Comparison of ENCODE assay signal across 8 mouse cellular contexts in genomic region chr9:75313832-75314516, GRCm38 (mm10). TPM values are rescaled to one million over a fixed set of nuclear protein-coding genes. Genes with fewer than 3 reads are reported as not detected.
A peak's percentile ranks its signal among the peaks of the same experiment; 100 is the strongest.
DNase-seq lines count a peak whose midpoint lies in the region; ATAC-seq and TF ChIP-seq lines count a peak whose summit lies in the region.

No protein-coding gene starts in this region.

- H3K27me3 ChIP-seq in embryonic facial prominence, embryonic 14.5 days (replicated peaks; ENCODE audit: control insufficient read depth, insufficient read depth, low read length), result no peaks in the 10 kb centered on the region
- no peaks in the 10 kb centered on the region for H3K27me3 ChIP-seq in heart, embryonic 12.5 days (replicated peaks)
- H3K27me3 ChIP-seq in kidney, postnatal 0 days (ENCODE audit: insufficient read depth, low read length), result no peaks in the 10 kb centered on the region
- peaks cover 22% of the 10 kb centered on the region for H3K27me3 ChIP-seq in liver, embryonic 13.5 days
- no peaks in the 10 kb centered on the region for H3K27me3 ChIP-seq in stomach, embryonic 16.5 days (ENCODE audit: control insufficient read depth, insufficient read depth, low read length)

- H3K4me1 ChIP-seq in embryonic facial prominence, embryonic 14.5 days (ENCODE audit: control insufficient read depth, insufficient read depth, low read length), result peaks cover 10% of the 10 kb centered on the region
- peaks cover 13% of the 10 kb centered on the region for H3K4me1 ChIP-seq in heart, embryonic 12.5 days (replicated peaks)
- peaks cover 10% of the 10 kb centered on the region; the same call in 1 of the 2 replicates for H3K4me1 ChIP-seq in kidney, postnatal 0 days (replicated peaks; ENCODE audit: insufficient read depth, low read length)
- peaks cover 17% of the 10 kb centered on the region for H3K4me1 ChIP-seq in liver, embryonic 13.5 days (replicated peaks)
- 0 out of 2 replicates have a peak, but pooled peaks cover 4% of the 10 kb centered on the region for H3K4me1 ChIP-seq in stomach, embryonic 16.5 days (ENCODE audit: control insufficient read depth, insufficient read depth, low read length)

- peak; percentile 91 for ATAC-seq in embryonic facial prominence, embryonic 14.5 days (ENCODE audit: low read depth)
- ATAC-seq in heart, embryonic 12.5 days (ENCODE audit: insufficient number of reproducible peaks, low FRiP score), result peak; percentile 90
- ATAC-seq in kidney, postnatal 0 days (replicated peaks; ENCODE audit: low FRiP score, low read depth), result peak; percentile 82
- peak; percentile 74 for ATAC-seq in liver, embryonic 13.5 days (ENCODE audit: low read depth)
- peak; percentile 81 for ATAC-seq in stomach, embryonic 16.5 days (ENCODE audit: insufficient read depth, low FRiP score)

- peak; percentile 37; the same call in 1 of the 2 replicates for TF ChIP-seq CTCF in kidney, postnatal 0 days (IDR thresholded peaks at IDR 0.05; ENCODE audit: low read depth)

- no peaks in the 10 kb centered on the region for H3K9me3 ChIP-seq in embryonic facial prominence, embryonic 14.5 days (ENCODE audit: control insufficient read depth, low read length)
- H3K9me3 ChIP-seq in heart, embryonic 12.5 days (replicated peaks), result no peaks in the 10 kb centered on the region
- H3K9me3 ChIP-seq in kidney, postnatal 0 days (replicated peaks; ENCODE audit: low read length), result no peaks in the 10 kb centered on the region
- H3K9me3 ChIP-seq in liver, embryonic 13.5 days (replicated peaks), result no peaks in the 10 kb centered on the region
- no peaks in the 10 kb centered on the region for H3K9me3 ChIP-seq in stomach, embryonic 16.5 days (replicated peaks; ENCODE audit: control insufficient read depth, low read length)

- no peaks in the 10 kb centered on the region for H3K36me3 ChIP-seq in embryonic facial prominence, embryonic 14.5 days (ENCODE audit: control insufficient read depth, insufficient read depth, low read length)
- peaks cover 12% of the 10 kb centered on the region; the same call in 1 of the 2 replicates for H3K36me3 ChIP-seq in heart, embryonic 12.5 days
- H3K36me3 ChIP-seq in kidney, postnatal 0 days (ENCODE audit: insufficient read depth, low read length), result no peaks in the 10 kb centered on the region
- H3K36me3 ChIP-seq in liver, embryonic 13.5 days, result no peaks in the 10 kb centered on the region
- no peaks in the 10 kb centered on the region for H3K36me3 ChIP-seq in stomach, embryonic 16.5 days (ENCODE audit: control insufficient read depth, insufficient read depth, low read length)

- WGBS in embryonic facial prominence, embryonic 14.5 days, result under 1% methylated on average over 49 of the region's 52 CpGs
- WGBS in heart, embryonic 12.5 days, result 0% methylated on average over 47 of the region's 52 CpGs
- WGBS in kidney, postnatal 0 days, result under 1% methylated on average over 52 of the region's 52 CpGs
- 1% methylated on average over 52 of the region's 52 CpGs for WGBS in liver, embryonic 13.5 days (ENCODE audit: insufficient replicate concordance)
- under 1% methylated on average over 52 of the region's 52 CpGs for WGBS in stomach, embryonic 16.5 days

- DNase-seq in A20 (ENCODE audit: low read depth, low spot score), result peak; percentile 82
- peak; percentile 47 to 60 for DNase-seq in adrenal gland, postnatal 4 days (ENCODE audit: low spot score in 2 of 2)
- peak; percentile 83 for DNase-seq in embryonic facial prominence, embryonic 14.5 days (ENCODE audit: low spot score)
- peak; percentile 79 for DNase-seq in kidney, postnatal 0 days (ENCODE audit: low spot score)
- peak; percentile 58 for DNase-seq in liver, embryonic 13.5 days
- DNase-seq in neural tube, embryonic 10.5 days (ENCODE audit: extremely low spot score, low spot score), result peak; percentile 89

- peak overlapping the region; percentile 70 for H3K9ac ChIP-seq in embryonic facial prominence, embryonic 14.5 days (ENCODE audit: low read depth, low read length)
- peak overlapping the region; percentile 82 for H3K9ac ChIP-seq in heart, embryonic 12.5 days
- peak overlapping the region; percentile 62 for H3K9ac ChIP-seq in kidney, postnatal 0 days (ENCODE audit: low read depth, low read length)
- peak overlapping the region; percentile 60 for H3K9ac ChIP-seq in liver, embryonic 13.5 days
- peak overlapping the region; percentile 79 for H3K9ac ChIP-seq in stomach, embryonic 16.5 days (ENCODE audit: low read length)

- H3K4me3 ChIP-seq in embryonic facial prominence, embryonic 14.5 days (ENCODE audit: low read depth, low read length), result peak overlapping the region; percentile 74
- H3K4me3 ChIP-seq in heart, embryonic 12.5 days, result peak overlapping the region; percentile 78
- H3K4me3 ChIP-seq in kidney, postnatal 0 days (replicated peaks; ENCODE audit: low read depth, low read length), result peak overlapping the region; percentile 61
- peak overlapping the region; percentile 67 for H3K4me3 ChIP-seq in liver, embryonic 13.5 days (replicated peaks)
- peak overlapping the region; percentile 77 for H3K4me3 ChIP-seq in stomach, embryonic 16.5 days (replicated peaks; ENCODE audit: low read length)

- H3K27ac ChIP-seq in embryonic facial prominence, embryonic 14.5 days (replicated peaks; ENCODE audit: low read depth, low read length), result peak overlapping the region; percentile 86
- H3K27ac ChIP-seq in heart, embryonic 12.5 days (ENCODE audit: poor library complexity, severe bottlenecking), result peak overlapping the region; percentile 79
- peak overlapping the region; percentile 70 for H3K27ac ChIP-seq in kidney, postnatal 0 days
- H3K27ac ChIP-seq in liver, embryonic 13.5 days, result no peak overlapping the region
- H3K27ac ChIP-seq in stomach, embryonic 16.5 days (ENCODE audit: low read length), result peak overlapping the region; percentile 83

- H3K4me2 ChIP-seq in embryonic facial prominence, embryonic 14.5 days (ENCODE audit: low read depth, low read length), result peak overlapping the region; percentile 89
- peak overlapping the region; percentile 85 for H3K4me2 ChIP-seq in heart, embryonic 12.5 days
- peak overlapping the region; percentile 64 for H3K4me2 ChIP-seq in kidney, postnatal 0 days (ENCODE audit: low read length)
- peak overlapping the region; percentile 90 for H3K4me2 ChIP-seq in liver, embryonic 13.5 days
- H3K4me2 ChIP-seq in stomach, embryonic 16.5 days (ENCODE audit: low read depth, low read length), result peak overlapping the region; percentile 83

RNA-seq across cellular contexts. Expression of gene Gnb5, which starts 7.9 kb away (rescaled TPM):
- 10 to 100 TPM; 33.8 to 37.2 TPM for total RNA-seq in adrenal gland, postnatal 4 days (2021)
- polyA plus RNA-seq in embryonic facial prominence, embryonic 14.5 days (2014; fragmentation: Nextera tagmentation; extraction: Ambion mirVana), result 30.3 and 31.1 TPM in 2 replicates
- polyA plus RNA-seq in heart, embryonic 12.5 days (2016; fragmentation: Nextera tagmentation; extraction: Ambion mirVana), result 58.0 and 59.2 TPM in 2 replicates
- 35.0 and 37.6 TPM in 2 replicates for polyA plus RNA-seq in kidney, postnatal 0 days (2015; fragmentation: Nextera tagmentation; extraction: Ambion mirVana)
- polyA plus RNA-seq in liver, embryonic 13.5 days (2015; fragmentation: Nextera tagmentation; extraction: Ambion mirVana), result 1.8 and 2.2 TPM in 2 replicates
- polyA plus RNA-seq in stomach, embryonic 16.5 days (2015; fragmentation: Nextera tagmentation; extraction: Ambion mirVana), result 21.7 and 22.0 TPM in 2 replicates

RNA-seq across cellular contexts. Expression of gene Bcl2l10, which starts 33.6 kb away (rescaled TPM):
- under 1 TPM in 1 of 2 experiments, not detected in 1; 0.25 TPM for total RNA-seq in adrenal gland, postnatal 4 days (2021)
- not detected in 2 replicates for polyA plus RNA-seq in embryonic facial prominence, embryonic 14.5 days (2014; fragmentation: Nextera tagmentation; extraction: Ambion mirVana)
- polyA plus RNA-seq in heart, embryonic 12.5 days (2016; fragmentation: Nextera tagmentation; extraction: Ambion mirVana), result not detected in 2 replicates
- polyA plus RNA-seq in kidney, postnatal 0 days (2015; fragmentation: Nextera tagmentation; extraction: Ambion mirVana), result not detected in 2 replicates
- not detected in 2 replicates for polyA plus RNA-seq in liver, embryonic 13.5 days (2015; fragmentation: Nextera tagmentation; extraction: Ambion mirVana)
- polyA plus RNA-seq in stomach, embryonic 16.5 days (2015; fragmentation: Nextera tagmentation; extraction: Ambion mirVana), result not detected in 2 replicates
